Mouse (Mus musculus): ENCODE measurements at regions not wholly inside any gene's neighbourhood (a gene's known extent, or its start where the extent isn't known, plus 50 kb on each side); places are given as distances from the start of the nearest gene placed in this dataset.

DNA sequence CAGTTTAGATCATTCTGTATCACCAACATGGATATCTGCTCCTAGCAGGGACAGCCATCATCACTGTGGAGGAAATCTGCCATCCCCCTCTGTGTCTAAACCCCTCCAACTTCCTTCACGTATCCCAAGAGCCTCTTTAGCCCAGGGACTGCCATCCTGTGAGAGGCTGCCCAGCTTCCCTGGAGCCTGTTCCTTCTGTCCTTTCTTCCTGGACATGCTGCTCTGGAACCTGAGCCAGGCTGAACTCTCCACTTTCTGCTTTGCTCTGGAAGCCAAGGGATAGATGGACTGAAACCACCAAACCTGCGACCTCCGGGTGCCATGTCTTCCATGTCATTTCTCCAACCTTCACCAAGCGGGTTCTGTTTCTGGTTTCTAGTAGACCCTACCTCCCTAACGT, 335.3 kb upstream of the Jarid2 start:
- DNase-seq (ENCODE audit: low read depth, low spot score) = no peak

DNA sequence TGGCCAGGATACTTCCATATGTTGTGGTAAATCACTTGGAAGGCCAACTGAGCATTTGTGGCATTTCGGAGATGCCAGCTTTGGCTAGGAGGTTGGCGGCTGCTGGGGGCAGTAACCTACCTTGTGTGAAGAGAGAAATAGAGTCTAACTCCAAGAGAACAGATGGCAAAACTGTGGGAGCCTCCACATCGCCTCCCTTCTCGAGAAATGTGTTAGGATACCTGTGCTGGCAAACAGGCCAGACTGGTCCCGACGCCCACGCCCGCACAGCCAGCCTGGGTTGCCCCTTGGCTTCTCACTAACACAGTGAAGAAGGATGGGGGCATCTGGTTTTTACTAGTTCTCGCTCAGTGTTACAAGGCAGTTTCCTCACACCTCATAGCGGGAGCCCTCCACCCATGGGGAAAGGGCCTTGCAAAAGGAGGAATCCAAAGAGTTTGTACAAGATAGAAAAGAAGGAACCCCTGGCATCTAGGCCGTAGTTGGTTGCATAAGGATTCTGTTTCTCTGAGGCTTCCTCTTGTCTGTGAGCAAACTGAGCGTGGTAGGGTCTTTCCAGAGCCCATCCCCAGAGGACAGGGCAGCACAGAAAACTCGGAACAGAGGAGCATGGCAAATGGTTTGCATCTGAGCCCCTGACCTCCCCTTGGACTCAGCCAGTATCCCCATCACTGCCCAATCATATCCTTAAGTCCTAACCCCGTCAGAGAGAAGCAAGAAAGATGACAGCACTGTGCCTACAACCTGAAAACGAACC, 330.5 kb upstream of the Jarid2 start:
- no peak for DNase-seq (ENCODE audit: low read depth, low spot score)

DNA sequence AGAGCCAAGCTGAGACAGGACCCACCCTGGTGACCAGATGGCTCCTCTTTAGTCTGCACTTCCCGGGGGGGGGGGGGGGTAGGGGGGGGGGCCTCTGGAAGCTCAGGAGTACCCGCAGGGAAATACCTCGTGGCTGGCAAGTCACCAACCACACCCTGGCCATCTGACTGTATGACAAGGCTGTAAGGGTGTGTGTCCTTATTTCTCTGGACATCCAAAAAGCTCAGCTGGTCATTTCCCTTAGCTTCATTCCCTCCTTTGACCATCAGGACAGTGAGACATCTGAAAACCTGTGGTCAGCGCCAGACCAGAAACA, 329.9 kb upstream of the Jarid2 start:
- DNase-seq (ENCODE audit: low read depth, low spot score) = no peak

DNA sequence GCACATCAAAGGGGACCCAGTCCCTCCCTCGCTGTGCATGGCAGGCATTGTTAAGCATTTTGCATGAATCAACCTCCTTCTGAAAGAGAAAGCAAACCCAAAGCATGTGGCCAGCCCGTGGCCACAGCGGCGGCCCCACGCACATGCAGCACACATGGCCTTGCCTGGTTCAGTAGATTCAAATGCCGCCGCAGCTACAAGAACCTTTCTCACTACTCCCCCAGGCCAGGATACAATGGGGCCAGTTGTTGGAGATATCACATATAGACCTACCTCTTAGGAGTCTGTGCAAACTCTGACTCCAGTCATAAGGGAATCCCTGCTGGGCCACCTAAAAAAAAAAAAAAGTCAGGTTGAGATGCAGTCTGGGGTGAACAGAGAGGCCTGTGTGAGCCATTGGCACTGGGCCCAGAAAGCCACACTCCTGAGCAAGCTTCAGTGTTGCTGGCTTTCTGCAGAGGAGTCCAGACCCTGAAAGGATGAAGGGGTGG, 329.4 kb upstream of the Jarid2 start:
- no peak for DNase-seq (ENCODE audit: low read depth, low spot score)

DNA sequence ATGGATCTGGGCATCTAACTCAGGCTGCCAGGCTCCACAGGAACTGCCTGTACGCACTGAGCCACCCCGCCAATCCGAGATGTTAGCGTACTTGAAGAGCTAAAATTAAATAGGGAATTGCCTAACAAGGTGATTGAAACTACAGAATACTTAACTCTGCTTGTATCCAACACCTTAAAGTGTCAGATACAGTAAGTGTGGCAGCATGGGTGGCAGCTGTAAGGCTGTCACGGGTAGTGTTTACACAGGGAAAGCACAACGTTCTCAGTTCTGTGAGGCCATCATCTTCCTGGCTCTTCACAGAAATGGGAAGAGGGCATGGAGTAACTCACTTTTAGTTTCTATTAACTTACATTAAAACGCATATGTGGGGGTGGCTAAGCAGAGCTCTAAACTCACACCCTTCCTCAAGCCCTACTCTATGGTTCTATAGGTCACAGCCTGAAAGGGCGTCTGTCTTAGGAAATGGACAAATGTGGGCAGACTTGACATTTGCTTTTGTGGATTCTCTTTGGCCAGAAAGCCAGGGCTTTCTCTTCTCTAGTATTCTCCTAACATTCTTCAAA, 325.2 kb upstream of the Jarid2 start:
- DNase-seq (ENCODE audit: low read depth, low spot score) = no peak

DNA sequence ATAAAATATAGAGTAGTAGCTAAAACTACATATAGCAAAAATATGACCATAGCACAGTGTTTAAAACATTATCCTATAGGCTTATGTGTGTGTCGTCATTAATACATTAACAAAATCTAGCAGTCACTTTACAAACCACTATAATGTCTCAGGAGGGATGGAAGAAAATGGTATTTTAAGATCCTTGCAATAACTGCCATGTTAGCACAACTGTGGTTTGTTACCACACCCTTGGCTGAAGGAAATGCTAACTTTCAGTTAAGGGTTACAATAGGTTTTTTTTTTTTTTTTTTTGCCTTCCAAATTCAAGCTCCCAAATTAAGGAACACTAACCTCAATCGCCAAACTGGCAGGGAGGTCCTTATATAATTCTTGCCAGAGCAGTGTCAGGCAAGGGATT, 322.0 kb upstream of the Jarid2 start:
- DNase-seq (ENCODE audit: low read depth, low spot score) = no peak

DNA sequence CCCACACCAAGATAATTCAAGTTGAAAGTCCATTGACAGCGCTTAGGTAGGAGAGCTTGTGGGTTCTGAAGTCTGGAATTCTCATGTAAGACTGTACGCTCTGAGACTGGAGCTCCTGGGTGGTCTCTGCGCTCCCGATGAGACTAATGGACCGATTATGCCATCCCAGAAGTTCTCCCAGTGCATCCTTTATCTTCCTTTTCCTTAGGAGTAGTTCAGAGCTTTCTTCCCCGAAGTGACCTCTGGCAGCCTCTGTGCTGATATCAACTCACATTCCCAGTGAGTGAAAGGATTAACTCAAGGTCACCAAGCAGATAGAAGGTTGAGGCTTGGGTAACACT, 320.7 kb upstream of the Jarid2 start:
- no peak for DNase-seq (ENCODE audit: low read depth, low spot score)

DNA sequence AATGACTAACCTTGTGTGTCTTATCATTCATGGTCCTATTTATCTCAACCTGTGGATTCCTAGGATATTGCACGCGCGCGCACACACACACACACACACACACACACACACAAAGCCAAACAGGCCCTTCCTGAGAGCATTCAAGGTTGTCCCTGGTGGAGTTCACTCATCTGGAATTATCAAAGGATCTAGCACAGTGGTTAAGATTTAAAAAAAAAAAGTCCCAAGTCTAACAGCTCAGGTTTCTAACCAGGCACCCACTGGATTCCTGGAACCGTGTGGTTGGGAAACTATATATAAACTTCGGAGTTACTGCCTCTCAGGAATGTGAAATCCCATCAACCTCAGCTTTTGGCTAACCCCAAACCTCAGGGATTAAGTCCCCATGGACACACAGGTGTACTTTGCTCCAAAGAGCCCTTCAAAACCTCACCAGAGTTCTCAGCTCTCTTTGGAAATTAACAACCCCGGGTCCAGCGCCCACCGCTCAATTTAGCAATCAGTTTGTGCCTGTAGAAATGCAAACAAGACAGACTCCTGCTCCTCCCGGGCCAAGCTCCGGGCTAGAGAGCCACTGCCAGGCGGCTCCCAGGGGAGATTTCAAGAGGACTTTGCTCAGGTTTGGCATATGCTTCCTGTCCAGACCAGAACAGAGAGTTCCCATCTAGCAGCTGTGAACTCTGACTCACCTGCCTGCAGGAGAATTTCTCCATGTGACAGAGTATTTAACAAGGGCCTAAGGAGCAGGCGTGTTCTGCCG, 320.1 kb upstream of the Jarid2 start:
- peak; percentile 18 for DNase-seq (ENCODE audit: low read depth, low spot score)

DNA sequence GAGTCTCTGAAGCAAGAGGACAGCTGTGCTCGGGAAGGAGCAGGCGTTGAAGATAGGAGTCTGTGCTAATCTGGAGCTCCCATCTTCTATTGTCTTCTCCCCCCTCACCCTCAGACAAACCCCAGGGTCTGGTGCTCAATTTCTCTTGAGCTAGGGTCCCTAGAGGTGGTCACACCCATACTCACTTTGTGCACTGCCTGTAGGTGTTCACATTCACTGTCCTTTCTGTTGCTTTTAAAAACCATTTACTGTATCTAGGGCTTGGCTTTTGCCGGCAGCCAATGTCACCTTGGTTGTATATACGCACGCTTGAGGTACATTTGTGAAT, 319.6 kb upstream of the Jarid2 start:
- DNase-seq (ENCODE audit: low read depth, low spot score) = no peak

DNA sequence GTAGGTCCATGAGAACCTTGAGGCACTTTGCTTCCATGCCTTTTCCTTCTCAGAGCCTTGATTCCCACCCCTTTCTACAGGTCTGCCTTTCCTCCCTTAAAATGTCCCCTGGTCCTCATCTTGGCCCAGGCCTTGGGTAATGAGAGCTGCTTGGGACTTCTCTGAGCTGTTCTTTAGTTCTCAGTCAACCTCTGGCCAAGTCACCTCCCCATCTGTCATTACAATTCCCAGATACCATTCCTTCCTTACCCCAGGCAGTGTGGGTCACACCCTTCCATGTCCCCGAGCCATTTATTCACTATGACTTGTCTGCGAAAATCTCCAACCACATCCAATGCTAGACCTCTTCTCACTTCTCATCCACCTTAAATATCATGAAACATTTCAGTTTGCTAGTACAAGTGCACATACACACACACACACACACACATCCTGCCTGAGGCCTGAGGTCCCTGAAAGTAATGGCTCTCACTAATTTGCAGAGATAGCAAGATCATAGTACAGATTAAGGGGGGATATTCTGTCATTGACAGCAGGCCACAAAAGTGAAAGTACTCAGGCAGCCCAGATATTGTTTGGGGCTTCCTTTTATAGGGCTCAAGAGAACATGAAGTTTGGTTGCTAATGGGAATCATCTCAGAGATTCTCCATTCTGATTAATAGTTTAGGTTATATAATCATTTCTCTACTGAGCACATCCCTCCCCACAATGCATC, 317.3 kb upstream of the Jarid2 start:
- DNase-seq (ENCODE audit: low read depth, low spot score) = no peak

DNA sequence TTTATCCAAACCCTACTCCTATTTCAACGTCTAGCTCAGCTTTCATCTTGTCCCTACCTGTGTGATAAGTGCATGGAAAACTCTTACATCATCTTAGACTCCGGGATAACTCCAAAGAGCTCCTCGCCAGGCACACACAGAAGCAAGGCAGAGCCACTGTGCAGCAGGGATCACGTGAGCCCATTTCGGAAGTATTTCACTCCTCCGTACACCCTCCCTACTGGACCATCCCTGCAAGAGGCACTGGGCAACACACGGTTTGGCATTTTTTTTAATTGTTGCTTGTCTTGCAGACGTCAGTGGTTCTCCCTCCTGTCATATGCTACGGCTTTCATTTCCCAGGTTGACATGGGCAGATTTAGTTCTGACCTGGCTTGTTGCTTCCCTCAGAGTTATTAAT, 316.0 kb upstream of the Jarid2 start:
- no peak for DNase-seq (ENCODE audit: low read depth, low spot score)

DNA sequence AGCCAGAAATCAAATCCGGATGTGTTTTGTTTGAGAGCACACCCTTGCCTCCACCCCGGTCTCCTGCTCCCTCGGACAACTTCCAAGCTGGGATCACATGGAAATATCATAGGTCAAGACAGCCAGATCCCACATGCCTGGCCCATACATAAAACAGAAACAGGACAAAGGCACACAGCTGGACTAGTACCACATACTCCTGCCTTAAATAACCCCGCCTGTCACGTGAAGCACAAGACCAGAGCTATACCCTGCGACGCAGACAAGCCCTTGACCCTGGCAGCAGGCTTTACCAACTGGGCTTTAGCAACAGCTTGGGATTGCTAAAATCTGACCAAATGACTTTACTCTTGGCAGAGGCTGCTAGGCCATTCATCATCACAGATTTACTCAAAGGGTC, 313.3 kb upstream of the Jarid2 start:
- DNase-seq (ENCODE audit: low read depth, low spot score) = no peak

DNA sequence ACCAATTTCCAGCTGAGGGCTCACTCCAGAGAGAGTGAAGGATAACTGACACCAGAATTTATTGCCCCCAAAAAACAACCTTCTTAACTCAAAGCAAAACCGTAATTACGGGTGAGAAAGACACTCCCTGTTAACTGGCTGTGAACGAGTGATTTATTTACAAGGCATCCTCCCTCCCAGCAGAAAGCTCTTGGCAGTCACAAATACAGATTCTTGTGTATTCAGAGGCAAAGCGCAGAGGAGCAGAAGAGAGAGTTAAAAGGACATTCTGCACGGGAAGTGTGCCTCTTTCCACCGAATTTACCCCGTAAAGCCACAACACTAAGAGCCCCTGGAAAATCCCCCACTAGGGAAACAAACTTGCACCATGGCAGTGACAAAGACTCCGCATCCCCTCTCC, 312.3 kb upstream of the Jarid2 start:
- no peak for DNase-seq (ENCODE audit: low read depth, low spot score)

DNA sequence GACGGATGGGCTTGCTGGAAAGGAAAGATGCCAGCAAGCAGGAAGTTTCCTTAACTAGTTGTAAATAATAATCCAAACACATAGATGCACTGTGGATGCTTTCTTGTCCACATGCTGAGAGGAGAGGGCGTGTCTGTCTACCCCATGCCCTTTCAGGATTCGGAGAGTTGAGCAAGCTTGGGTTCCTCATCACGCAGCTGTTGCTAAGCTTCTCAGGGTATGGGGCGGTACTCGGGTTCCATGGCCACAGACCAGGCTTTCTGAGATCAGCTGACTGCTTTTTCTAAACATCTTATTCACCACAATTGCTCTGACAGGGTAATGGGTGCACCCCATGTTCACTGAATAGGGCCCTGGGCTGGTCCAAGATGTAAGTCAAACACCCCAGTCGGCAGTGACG, 310.2 kb upstream of the Jarid2 start:
- no peak for DNase-seq (ENCODE audit: low read depth, low spot score)

DNA sequence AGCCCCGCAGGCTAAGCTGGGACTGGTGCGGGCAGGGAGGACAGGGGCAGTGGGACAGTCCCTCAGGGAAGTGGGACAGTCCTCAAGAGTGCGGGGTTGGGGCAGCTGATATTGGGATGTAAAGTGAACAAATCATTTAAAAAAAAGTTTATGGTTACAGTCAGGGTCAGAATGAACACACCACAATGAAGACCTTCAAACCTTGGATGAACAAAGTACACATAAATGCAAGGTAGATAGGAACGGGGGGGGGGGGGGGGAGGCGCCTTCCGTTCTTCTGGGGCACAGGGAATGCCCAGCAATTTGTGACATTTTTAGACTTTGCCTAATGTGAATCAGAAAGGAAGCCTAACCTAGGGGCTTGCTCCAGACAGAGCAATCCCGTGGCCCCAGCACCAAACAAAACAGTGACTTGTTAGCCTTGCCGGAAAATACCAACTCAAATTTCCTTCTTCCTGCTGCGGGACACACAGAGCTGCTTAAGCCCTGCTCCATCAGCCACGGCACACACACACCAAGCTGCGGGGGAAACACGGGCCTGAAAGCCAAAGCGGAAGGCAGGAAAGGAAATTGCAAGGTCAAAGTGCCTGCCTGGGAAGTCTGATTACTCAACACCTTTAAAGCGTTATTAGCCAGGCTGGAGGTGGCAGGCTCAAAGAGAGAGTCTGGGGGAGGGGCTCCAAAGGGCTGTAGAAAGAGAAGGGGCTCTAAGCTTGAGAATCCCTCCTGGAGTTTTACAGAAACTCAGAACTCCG, 309.6 kb upstream of the Jarid2 start:
- no peak for DNase-seq (ENCODE audit: low read depth, low spot score)

DNA sequence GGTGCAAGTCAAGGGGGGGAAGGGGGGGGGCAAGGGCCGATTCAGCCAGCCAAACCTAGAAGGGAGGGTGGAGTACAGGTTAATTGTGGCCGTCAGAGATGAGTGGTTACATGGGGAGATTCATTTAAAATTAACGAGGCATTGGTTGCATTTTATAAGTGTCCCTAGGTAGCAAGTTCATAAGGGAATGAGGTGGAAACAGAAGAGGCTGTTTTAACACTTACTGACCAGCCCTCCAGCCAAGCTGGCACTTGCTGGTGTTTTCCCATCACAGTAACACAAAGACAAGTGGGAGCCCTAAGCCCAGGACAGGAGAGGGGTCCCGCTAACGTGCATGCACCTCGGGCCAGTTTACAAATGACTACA, 309.1 kb upstream of the Jarid2 start:
- no peak for DNase-seq (ENCODE audit: low read depth, low spot score)

DNA sequence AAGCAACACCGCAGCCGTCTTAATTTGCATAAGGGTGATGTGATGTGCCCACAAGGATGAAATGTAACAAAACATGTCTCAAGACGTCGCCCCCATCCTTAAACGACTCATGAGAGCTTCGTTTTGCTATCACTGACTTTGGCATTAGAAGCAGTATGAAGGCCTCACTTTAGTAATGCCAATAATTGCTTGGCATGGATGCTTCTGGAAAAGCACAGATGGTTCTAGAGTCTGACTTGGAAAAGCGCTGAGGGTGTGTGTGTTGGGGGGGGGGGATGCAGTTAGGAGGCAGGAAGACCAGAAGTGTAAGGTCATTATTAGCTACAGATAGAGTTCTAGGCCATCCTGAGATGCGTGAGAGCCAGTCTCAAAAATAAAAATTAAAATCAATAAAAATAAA, 308.3 kb upstream of the Jarid2 start:
- no peak for DNase-seq (ENCODE audit: low read depth, low spot score)

DNA sequence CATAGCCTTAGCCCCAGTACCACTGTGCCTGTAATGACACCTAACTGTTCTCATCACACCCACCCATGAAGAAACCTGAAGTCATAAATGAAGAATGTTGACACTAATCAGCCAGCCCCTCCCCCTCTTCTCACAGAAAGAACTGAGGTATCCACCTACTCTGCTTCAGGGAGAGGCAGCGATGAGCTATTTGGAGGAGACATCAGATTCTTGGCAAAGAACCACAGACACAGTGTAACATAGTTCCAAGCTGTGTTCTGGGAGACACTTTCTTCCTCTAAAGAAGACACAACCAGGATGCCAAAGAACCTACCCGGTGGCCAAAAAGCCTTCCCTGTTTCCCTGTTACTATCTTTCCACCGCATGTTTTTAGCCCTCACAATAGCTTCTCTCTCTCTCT, 307.8 kb upstream of the Jarid2 start:
- no peak for DNase-seq (ENCODE audit: low read depth, low spot score)

DNA sequence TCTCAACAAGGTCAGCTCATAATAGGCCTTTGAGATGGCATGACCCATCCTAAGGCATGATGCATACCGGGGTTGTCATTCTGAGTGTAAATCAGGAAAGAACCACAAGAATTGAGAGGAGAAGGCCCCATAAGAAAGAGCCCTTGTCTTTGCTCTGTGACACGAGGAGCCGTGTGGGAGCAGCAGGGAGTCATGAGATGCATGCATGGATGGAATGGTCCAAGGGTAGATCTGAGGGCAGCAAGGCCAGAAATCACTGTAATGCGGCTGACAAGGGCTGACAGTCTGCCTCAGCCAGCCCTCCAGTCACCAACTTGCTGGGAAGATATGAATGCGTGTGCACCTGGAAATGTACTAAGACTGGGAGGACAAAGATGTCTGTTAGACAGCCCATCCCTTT, 307.4 kb upstream of the Jarid2 start:
- DNase-seq (ENCODE audit: low read depth, low spot score) = no peak

DNA sequence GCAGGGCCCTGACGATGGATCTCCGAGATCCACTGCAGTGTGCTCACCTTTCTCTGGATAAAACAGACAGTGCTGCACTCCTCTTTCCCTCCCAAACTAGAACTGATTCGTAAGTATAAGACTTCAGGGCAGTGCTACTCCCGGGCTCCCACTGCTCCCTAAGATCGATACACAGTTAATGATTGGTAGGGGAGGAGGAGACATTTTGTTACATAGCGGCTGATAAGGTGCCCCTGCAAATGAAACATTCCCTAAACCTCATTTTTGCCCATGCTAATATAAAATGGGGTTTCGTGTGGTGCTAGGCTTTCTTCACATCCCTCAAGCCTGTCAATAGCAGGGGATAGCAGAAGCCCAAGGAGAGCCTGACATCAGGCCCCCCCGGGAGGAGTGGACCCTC, 298.8 kb upstream of the Jarid2 start:
- DNase-seq (ENCODE audit: low read depth, low spot score) = no peak

DNA sequence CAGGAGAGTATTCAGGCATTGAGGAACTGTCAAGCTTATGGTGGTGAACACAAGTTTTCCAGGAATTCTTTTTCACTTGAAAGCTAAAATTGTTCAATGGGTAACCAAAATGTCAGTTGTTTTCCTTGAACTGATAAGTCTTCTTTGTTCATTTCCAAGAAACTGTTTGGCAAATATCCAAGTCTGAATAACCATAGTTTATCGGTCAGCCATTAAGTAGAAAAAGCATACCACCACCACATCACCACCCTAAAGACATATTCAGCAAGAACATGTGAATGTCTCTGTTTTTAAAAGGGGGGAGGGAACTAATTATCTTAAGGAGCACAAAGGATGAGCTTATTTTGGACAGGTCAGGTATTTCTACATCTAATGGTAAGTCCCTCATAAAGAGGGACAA, 291.6 kb upstream of the Jarid2 start:
- DNase-seq (ENCODE audit: low read depth, low spot score) = no peak

DNA sequence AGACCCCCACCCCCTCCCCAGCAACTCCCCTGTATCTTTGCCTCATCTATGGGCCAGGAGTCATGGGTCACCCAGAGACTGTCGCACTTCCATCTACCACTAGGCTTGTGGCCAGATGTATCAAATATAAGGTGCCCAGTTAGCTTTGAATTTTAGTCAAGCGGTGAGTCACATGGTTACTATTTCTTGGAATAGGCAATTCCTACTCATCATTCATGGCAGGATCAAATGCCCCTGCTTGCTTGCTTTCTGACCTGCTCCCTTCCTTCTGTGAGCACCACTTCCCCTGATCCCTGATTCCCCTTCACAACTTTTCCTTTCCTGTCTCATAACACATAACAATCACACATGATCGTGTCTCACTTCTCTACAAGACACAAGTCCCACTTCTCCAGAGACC, 288.2 kb upstream of the Jarid2 start:
- DNase-seq (ENCODE audit: low read depth, low spot score) = peak; percentile 2
